Mouse (Mus musculus) hindbrain, postnatal 0 days (tissue): ENCODE data around the gene D10Jhu81e. TPM values are rescaled to one million over a fixed set of nuclear protein-coding genes. Genes with fewer than 3 reads are reported as not detected.
A peak's percentile ranks its signal among the peaks of the same experiment; 100 is the strongest.

Source experiments
- ATAC-seq: fragments of 200-750 bp; cut with Nextera tagmentation; 2 replicates; pipeline ENCODE4 v1.8.0; 2017; ENCODE audit warnings: mild to moderate bottlenecking, moderate TSS enrichment, moderate library complexity
- DNase-seq: peaks from one replicate; pipeline ENCODE4 v3.0.0-alpha.2; 2015; ENCODE audit warnings: low spot score
- H3K27ac ChIP-seq: fragments of 300-500 bp; sonication (generic); 2 replicates; pipeline ENCODE4 v1.5.1; 2014; ENCODE audit warnings: mild to moderate bottlenecking
- H3K27me3 ChIP-seq: fragments of 300-500 bp; sonication (generic); 2 replicates; pipeline ENCODE4 v1.6.1; 2014; ENCODE audit warnings: low read length, mixed read lengths; ENCODE audit not compliant: insufficient read depth
- H3K36me3 ChIP-seq: fragments of 300-500 bp; sonication (generic); 2 replicates; pipeline ENCODE4 v1.6.1; 2014; ENCODE audit warnings: low read length, mixed read lengths; ENCODE audit not compliant: insufficient read depth
- H3K4me1 ChIP-seq: fragments of 300-500 bp; sonication (generic); 2 replicates; pipeline ENCODE4 v1.6.1; 2014; ENCODE audit warnings: antibody characterized with exemption, low read length, mixed read lengths; ENCODE audit not compliant: insufficient read depth
- H3K4me2 ChIP-seq: fragments of 300-500 bp; sonication (generic); 2 replicates; pipeline ENCODE4 v1.6.1; 2014; ENCODE audit warnings: low read depth, mild to moderate bottlenecking, low read length, moderate library complexity, mixed read lengths
- H3K4me3 ChIP-seq: fragments of 300-500 bp; sonication (generic); 2 replicates; pipeline ENCODE4 v1.5.1; 2014; ENCODE audit warnings: low read length
- H3K9ac ChIP-seq: fragments of 300-500 bp; sonication (generic); replicated peaks from 2 replicates; pipeline ENCODE4 v1.6.1; 2014; ENCODE audit warnings: mild to moderate bottlenecking, low read length, moderate library complexity, mixed read lengths
- H3K9me3 ChIP-seq: fragments of 300-500 bp; sonication (generic); 2 replicates; pipeline ENCODE4 v1.6.1; 2016; ENCODE audit warnings: low read length, mixed read lengths
- CTCF ChIP-seq: IDR thresholded peaks from 2 replicates; pipeline ENCODE4 v1.5.1; 2016; ENCODE audit warnings: antibody characterized with exemption, control low read depth, low read depth
- whole genome bisulfite sequencing: fragments of 180-500 bp; shearing (Covaris S2); extraction: QIAGEN DNeasy Blood & Tissue Kit; methylation state at CpG from one replicate; pipeline ENCODE4 v1.1.7; 2014; 5-methylcytosine and 5-hydroxymethylcytosine counted together
- polyA plus RNA-seq: library from polyadenylated mRNA; unstranded; fragments of >200 nt; fragmentation: Nextera tagmentation; extraction: Ambion mirVana; gene quantifications from 2 replicates; pipeline ENCODE4 v1.2.1, GENCODE M21; 2015
- total RNA-seq: library from RNA; depleted of rRNA; stranded (reverse); fragments of >200 nt; gene quantifications from 2 replicates; pipeline ENCODE4 v1.2.3, GENCODE M21; 2014

Gene D10Jhu81e
- total and polyA plus RNA-seq, 2 experiments from 2014 or later = 32.2 to 110 TPM

GRCm38 (mm10) chr10:78185381-78185725 lies 15.8 kb upstream of the D10Jhu81e start:
- H3K4me2 ChIP-seq = peak overlapping the region; percentile 99
- peaks cover 9% of the 10 kb centered on the region for H3K4me1 ChIP-seq
- peak overlapping the region; percentile 68 for H3K4me3 ChIP-seq
- H3K9ac ChIP-seq = peak overlapping the region; percentile 13; the same call in 1 of the 2 replicates
- no peak for DNase-seq
- peak; percentile 42; the same call in 1 of the 2 replicates for ATAC-seq
- WGBS = 20% methylated on average over 9 of the region's 9 CpGs
- peak overlapping the region; percentile 65 for H3K27ac ChIP-seq
- peaks cover 41% of the 10 kb centered on the region for H3K36me3 ChIP-seq
- TF ChIP-seq CTCF = no peak; the same call in 1 of the 2 replicates
- H3K27me3 ChIP-seq = no peaks in the 10 kb centered on the region
- H3K9me3 ChIP-seq = no peaks in the 10 kb centered on the region

DNA sequence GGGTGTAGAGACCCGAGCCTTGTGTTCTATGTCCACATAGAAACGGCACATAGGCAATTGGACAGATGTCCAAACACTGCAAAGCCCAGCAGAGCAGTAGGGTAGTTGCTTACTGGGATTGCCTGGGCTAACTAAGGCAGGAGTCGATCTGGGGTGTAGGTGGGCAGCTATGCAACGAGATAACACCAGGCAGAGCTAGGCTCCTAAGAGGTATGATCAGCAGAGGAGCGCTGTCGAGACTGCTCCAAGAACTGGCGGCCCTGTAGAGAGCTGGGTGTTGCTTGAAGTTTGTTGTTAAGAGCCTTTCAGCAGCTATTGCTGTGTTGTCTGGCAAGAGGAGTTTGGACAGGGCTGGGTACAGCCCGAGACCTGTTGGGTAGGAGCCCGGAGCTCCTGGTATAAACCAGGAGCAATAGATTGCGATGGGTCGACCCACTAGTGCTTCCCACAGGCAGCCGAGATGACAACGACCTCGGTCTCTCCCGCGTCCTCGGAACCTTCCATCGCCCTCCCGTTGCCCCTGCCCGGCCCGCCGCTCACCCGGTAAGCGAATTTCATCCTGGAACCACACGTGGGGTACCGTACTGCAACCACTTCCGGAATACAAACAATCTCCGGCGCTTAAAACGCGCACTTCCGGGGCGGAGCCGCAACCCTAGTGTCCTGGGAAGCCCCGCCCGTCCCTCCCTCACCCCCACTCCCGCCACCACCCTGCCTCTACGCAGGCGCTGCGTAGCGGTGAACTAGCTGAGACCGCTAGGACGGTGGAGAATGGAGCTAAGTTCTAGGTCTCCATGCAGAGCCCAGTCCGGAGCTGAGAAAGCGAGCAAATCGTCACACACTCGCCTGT lies 15.2 kb upstream of the D10Jhu81e start, which contains the start of gene Pwp2:
Pwp2 (minus strand) TSS at position 619 of the 850 bp plus-strand sequence.
- peaks cover 9% of the 10 kb centered on the region for H3K4me1 ChIP-seq
- ATAC-seq (peak; percentile 96), DNase-seq (peak; percentile 97)
- H3K27ac ChIP-seq = peak within 1 kb of the TSS; percentile 65
- TF ChIP-seq CTCF = peak; percentile 40
- peak within 1 kb of the TSS; percentile 99 for H3K4me2 ChIP-seq
- peak within 1 kb of the TSS; percentile 68 for H3K4me3 ChIP-seq
- H3K9me3 ChIP-seq = no peaks in the 10 kb centered on the region
- peak within 1 kb of the TSS; percentile 62 for H3K9ac ChIP-seq
- H3K27me3 ChIP-seq = no peaks in the 10 kb centered on the region
- H3K36me3 ChIP-seq = peaks cover 41% of the 10 kb centered on the region
- WGBS = 2% methylated on average over 47 of the region's 47 CpGs

GRCm38 (mm10) chr10:78183577-78183976 lies 14.0 kb upstream of the D10Jhu81e start:
- peaks cover 9% of the 10 kb centered on the region for H3K4me1 ChIP-seq
- DNase-seq (no peak), ATAC-seq (no peak)
- no peaks in the 10 kb centered on the region for H3K9me3 ChIP-seq
- peaks cover 43% of the 10 kb centered on the region for H3K36me3 ChIP-seq
- no peak overlapping the region for H3K27ac ChIP-seq
- H3K9ac ChIP-seq = no peak overlapping the region
- 89% methylated on average over 3 of the region's 3 CpGs for WGBS
- H3K4me3 ChIP-seq = no peak overlapping the region
- H3K4me2 ChIP-seq = no peak overlapping the region
- H3K27me3 ChIP-seq = no peaks in the 10 kb centered on the region
- no peak for TF ChIP-seq CTCF

DNA sequence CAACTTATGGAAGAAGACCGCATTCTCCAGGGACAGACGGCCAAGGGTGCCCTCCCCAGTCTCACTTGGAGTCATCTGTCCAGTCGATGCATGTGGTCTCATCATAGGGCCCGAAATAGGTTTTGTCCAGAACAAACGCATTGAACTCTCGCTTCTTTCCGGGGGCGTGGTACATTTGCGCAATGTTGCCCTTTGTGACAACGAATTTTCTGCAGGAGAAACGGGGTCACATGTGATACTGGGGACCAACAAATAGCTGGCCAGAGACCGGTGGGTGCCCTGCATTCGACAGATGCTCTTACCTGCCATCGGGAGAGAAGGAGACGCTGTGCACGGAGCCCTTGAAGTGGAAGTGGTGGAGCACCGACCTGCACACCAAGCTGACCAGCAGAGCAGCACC lies 12.7 kb upstream of the D10Jhu81e start:
- Histone ChIP-seq H3K9ac (no peak overlapping the region), H3K27me3 (no peaks in the 10 kb centered on the region), H3K4me1 (peaks cover 9% of the 10 kb centered on the region), H3K4me3 (no peak overlapping the region), H3K9me3 (no peaks in the 10 kb centered on the region), H3K36me3 (peaks cover 44% of the 10 kb centered on the region), H3K4me2 (no peak overlapping the region), H3K27ac (no peak overlapping the region)
- no peak for DNase-seq
- TF ChIP-seq CTCF = no peak
- no peak for ATAC-seq
- 92% methylated on average over 17 of the region's 17 CpGs for WGBS

GRCm38 (mm10) chr10:78174474-78174873 lies 4.9 kb upstream of the D10Jhu81e start:
- 89% methylated on average over 5 of the region's 5 CpGs for WGBS
- ATAC-seq = no peak
- Histone ChIP-seq H3K4me1 (0 out of 2 replicates have a peak, but pooled peaks cover 4% of the 10 kb centered on the region), H3K4me3 (no peak overlapping the region), H3K4me2 (no peak overlapping the region), H3K27me3 (no peaks in the 10 kb centered on the region), H3K9me3 (no peaks in the 10 kb centered on the region), H3K27ac (no peak overlapping the region), H3K9ac (no peak overlapping the region), H3K36me3 (peaks cover 69% of the 10 kb centered on the region)
- no peak for DNase-seq
- TF ChIP-seq CTCF = no peak

- Histone ChIP-seq H3K4me2 (no peak overlapping the region), H3K36me3 (peaks cover 48% of the 10 kb centered on the region), H3K9ac (no peak overlapping the region), H3K9me3 (no peaks in the 10 kb centered on the region), H3K27ac (no peak overlapping the region), H3K27me3 (no peaks in the 10 kb centered on the region), H3K4me1 (peaks cover 13% of the 10 kb centered on the region), H3K4me3 (no peak overlapping the region)
- 91% methylated on average over 9 of the region's 9 CpGs for WGBS
- no peak for DNase-seq
- no peak for TF ChIP-seq CTCF
- no peak for ATAC-seq
These were observed 2.0 kb upstream of the D10Jhu81e start for GRCm38 (mm10) chr10:78171581-78171980.

- DNase-seq = no peak
These were observed 1.5 kb upstream of the D10Jhu81e start for GRCm38 (mm10) chr10:78171057-78171456.

More at GRCm38 (mm10) chr10:78171057-78171456, 1.5 kb upstream of the D10Jhu81e start:
- Histone ChIP-seq H3K36me3 (peaks cover 47% of the 10 kb centered on the region), H3K27me3 (no peaks in the 10 kb centered on the region), H3K9ac (no peak overlapping the region), H3K4me1 (peaks cover 13% of the 10 kb centered on the region), H3K4me2 (no peak overlapping the region), H3K4me3 (no peak overlapping the region), H3K27ac (no peak overlapping the region), H3K9me3 (no peaks in the 10 kb centered on the region)
- TF ChIP-seq CTCF = no peak
- no peak for ATAC-seq
- WGBS = 90% methylated on average over 7 of the region's 7 CpGs
